Mouse (Mus musculus) embryo, embryonic 10.5 days (tissue): ENCODE measurements at regions not wholly inside any gene's neighbourhood (a gene's known extent, or its start where the extent isn't known, plus 50 kb on each side); places are given as distances from the start of the nearest gene placed in this dataset.

Experiments
- DNase-seq: peaks from one replicate; pipeline ENCODE4 v3.0.0-alpha.2; 2015; ENCODE audit warnings: low spot score

DNA sequence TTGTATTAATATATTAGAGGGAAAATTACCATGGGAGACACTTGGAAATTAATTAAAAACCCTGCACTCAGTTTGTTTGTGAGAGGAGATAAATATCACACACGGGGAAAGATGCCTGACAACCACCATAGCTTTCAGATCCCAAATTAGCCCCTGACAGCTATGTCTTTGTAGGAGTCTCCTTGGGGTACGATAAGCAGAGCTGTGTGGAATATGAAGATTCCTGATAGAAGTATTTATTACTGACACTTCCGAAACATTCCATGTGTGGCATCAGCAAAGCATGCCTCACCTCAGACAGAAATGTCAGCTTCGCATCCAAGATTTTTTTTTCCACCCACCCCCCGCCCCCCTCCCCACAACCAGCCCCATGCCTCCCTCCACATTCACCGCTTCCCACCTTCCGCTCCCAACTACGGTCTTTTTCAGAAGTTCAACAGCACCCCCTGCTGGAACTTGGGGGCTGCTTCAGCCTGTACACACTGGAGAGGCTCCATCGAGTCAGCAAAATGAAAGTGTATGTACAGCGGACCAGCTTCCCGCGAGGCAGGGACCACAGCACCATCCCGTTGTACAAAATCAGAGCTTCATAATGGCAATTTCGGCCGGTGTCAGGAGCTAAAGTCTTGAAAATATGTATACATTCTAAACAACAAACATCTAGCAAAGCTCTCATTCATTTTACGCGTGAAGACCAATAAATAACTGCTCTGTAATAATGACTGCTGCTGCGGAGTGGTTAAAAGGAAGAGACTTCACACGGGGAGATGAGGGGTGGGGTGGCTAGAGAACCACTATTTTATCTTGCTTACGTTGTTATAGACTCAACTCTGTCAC, 66.7 kb downstream of the Rwdd3 start:
- DNase-seq = peak; percentile 91

DNA sequence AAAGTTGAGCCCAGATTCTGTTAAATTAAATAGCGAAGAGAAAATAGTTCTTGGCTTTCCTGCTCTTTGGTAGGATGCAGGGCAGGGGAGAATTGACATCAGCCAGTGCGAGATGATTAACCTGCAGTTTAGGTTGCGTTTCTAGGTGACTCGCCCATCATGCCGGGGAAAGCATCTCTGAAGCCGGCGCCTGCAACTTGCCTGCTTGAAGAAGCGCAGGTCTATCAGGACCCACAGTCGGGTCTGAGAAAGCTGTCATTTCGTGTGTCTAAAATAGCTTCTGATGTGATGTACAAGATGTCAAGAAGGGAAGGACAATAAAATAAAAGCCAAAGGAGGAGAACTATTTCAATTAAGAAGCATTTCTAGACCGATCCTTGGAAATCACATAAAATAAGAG, 68.6 kb downstream of the Rwdd3 start:
- no peak for DNase-seq

DNA sequence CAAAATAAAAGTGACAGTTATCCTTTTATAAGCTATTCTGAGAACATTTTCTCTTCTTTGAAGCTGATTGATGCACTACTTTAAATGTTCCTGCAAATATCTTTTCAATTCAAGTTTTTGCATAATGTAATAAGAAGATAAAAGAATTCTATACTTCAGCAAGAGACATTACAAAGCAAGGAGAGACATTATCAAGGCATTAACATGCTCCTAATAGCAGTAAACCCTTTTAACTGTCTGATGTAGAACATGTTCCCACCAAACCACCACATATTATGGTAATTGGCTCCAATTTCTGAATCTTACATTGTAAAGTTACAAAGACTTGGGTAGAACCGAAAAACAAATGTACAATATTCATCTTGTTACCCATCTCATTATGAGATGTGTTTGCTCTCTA, 69.4 kb downstream of the Rwdd3 start:
- DNase-seq = no peak

DNA sequence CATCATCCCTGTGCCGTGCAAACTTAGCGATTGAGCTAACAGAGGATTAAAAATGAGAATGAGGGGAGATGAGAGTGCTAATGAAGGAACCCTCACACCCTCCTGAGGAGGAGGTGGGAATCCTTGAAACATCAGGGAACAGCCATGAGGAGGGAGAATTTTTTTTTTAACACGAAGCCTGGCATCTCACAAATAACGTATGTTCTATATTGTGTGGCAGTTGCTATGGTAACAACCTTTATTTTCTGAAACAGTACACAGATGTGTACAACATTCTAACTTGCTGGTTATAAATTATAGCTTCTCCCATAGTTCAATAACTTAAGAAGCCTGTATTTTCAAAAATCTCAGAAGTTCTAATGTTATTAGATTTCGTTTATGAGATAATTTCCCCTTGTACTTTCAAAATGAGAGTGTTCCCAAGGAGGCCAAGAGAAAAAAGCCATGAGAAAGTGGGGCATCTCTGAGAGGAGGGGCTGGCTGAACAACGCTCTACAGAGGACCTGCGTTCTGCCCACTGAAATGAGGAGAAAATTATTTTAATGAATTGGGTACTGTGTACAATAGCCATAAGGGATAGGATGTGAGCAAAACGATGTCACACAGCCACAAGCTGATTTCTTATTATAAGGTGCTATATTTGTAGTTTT, 71.2 kb downstream of the Rwdd3 start:
- no peak for DNase-seq

DNA sequence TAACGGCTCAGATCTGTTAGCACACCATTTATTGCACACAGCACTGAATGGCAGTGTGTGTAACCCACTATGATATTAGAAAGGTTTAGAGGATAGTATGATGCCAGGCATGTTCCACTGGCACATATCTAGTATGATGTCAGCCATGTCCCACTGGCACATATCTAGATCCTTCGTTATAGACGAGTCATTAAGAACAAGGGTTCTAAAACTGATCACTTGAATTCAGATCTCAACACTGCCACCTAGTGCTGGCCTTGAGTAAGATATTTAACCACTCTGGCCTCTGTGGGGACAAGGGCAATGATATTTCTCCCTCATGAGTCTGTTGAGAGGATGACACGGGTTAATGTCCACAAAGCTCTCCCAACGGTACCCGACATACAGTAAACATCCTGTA, 78.0 kb downstream of the Rwdd3 start:
- DNase-seq = peak; percentile 76

DNA sequence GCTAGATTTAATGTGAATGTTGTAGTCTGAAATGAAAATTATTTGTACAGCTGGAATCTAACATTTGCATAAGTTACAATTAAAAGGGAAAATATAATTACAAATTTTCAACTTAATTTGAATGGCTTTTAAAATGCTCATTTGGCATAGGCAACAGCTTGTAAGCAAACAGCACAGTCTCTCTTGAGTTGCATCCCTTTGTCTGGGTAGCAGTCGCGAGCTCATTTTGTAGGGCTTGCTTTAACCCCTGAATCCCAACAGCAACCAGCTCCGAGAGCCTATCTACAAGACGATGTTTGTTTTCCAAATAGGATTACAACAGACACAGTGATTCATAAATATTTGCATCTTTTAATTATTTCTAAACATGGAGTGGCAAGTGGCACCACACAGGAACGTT, 82.8 kb downstream of the Rwdd3 start:
- DNase-seq = no peak

DNA sequence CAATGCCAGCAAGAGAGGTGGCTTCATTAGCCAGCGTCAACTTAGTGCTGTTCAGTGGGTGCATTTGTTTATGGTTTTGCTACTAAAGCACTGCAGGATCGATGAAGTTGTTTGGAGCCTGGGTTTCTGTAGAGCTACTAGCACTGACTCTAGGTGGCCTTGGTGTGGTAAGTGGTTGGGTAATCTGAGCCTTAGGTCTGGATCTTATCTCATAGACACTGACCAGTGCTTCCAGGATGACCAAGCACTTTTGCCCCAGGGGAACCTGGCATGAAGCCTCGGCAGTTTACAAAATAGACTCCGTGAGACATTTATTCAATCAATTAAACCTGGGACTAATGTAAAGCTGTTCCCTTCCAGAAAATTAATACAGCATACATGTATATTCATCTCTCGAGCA, 102.8 kb downstream of the Rwdd3 start:
- no peak for DNase-seq

DNA sequence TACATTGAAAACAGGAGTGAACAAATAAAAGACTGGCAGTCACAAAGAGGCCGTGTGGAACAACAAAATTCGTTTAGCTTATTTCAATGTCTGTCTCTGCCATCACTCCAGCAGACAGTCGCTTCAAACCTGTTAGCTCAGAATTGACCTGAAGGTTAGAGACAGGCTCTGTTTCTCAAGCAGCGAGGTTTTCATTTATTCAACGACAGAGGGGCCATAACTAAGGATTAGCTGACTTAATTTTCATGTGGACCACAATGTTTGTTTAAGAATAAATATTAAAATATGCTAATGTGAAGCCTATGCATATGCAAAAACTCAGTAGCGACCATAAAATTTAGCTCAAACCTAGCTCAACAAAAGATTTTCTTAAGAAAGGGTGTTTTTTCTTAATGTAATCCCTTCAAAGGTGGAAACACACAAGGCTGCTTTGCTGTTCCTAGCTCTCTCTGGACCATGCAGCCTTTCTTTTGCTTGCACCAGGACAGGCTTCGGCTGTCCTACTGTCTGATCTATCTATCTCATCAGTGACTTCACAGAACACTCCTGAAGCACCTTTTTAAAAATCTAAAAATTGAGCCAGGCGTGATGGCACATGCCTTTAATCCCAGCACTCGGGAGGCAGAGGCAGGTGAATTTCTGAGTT, 135.5 kb downstream of the Rwdd3 start:
- DNase-seq = no peak

DNA sequence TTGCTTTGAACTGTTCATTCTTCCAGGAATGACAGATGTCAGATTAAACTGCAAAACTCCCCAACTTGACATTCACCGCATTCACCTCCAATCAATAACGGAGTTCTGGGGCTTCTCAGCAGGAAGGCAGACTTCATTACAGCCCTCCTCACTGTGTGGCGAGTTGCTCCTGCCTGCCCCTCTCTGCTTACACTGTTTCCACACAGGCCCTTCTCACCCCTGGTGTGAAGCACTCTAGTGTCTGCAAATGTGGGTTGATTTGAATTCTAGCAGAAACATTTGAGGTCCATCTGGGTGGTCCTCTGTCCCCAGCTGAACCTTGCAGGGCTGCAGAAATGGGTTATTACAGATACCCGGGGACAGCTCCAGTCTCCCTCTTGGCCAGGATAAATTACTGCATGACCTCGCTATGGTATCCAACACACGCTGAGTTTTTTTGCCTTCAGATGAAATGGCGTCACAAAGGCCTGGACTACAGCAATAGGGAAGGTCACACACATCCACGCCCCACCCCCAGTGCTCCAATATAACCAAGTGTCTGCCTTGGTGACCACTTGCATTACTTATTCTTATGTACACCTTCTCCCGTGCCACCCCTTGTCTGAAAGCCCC, 145.8 kb downstream of the Rwdd3 start:
- peak; percentile 17 for DNase-seq

DNA sequence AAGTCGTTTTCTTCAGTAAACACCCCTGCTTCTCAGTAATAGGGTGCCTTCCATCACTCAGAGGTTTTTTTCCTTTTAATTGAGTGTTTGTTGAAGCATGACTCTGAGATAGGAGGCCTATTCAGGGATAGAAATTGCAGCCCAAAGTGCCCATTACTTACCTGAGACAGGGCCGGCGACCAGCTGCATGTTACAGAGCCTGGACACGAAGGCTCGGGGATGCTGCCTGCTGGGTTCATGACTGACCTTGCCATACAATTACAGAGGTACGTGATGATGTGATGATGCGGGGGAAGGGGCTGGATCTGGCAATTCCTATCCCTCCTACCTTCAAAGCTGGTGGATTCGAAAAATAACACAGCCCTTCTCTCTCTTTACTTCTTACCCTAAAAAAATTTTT, 146.7 kb downstream of the Rwdd3 start:
- no peak for DNase-seq

DNA sequence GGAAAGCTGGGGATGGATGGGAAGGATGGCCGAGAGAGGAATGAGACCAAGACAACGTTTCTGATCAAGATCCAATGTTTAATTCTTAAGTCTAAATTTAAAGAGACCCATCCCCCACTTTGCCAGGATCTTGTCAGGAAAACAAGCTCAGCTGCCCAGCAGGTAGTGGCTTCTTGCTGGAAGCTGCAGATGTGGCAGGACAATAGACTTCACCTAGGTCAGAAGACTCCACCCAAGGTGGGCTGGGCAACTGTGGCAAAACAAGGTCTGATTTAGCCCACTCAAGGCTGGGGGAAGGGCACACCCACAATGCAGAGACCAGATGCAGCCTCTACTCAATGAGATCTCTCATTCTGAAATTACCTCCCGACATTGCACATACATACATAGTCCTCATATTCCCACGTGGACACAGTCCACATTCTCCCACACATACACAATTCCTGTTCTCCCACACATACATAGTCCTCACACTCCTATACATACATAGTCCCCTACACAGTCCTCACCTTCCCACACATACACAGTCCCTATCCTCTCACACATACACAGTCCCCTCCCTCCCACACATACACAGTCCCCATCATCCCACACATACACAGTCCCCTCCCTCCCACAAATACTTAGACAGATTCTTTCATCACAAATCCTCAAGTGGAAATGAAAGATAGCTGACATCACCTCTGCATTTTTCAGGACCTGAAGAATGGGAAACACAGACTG, 150.2 kb downstream of the Rwdd3 start:
- DNase-seq = no peak

DNA sequence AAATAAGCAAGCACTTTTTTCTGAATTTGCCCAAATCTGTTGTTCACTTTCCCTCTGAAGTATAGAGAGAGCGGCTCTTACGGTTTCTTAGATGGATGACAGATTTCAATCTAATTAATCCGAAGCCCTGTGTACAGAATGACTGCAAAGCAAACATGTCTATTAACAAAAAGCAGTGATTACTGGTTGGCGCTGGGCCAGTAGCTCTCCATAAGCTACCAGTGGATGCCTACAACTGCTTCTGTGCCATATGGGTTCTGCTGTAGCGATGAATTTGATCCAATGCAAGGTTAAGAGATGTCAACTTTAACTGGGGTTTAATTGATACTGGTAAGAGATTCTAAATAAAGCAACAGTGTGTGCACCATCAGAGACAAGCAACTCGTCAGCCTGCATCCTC, 162.3 kb downstream of the Rwdd3 start:
- no peak for DNase-seq

DNA sequence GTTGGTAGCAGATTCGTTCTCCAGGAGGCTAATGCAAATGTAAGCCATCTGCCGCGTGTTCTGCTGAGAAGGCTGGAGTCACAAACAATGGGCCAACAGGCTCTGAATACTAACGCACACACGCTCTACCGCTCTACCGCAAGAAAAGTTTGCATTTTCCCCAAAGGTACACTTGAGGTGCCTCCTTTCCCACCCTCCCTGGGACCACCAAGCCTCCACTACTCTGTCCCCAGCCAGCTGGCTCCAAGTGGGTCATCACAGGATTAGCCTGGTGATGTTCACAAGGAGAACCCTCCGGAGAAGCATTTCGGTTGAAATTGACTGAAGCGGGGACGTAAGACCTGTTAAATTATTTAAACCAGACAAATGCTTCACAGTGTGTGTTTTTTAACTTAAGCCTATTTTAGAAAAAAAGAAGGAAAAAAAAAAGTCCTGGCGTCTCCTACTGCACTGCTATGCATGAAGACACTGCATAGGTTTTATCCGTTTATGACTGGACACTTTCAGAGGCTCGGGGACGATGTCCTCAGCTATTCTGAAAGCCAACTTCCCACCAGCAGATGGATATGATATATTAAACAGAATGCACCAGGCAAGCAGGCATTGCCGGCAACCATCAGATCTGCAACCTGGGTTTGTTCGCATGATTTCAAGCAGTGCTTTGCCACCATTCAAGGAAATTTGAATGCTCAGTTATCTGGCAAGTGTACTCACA, 187.8 kb downstream of the Rwdd3 start:
- peak; percentile 50 for DNase-seq

DNA sequence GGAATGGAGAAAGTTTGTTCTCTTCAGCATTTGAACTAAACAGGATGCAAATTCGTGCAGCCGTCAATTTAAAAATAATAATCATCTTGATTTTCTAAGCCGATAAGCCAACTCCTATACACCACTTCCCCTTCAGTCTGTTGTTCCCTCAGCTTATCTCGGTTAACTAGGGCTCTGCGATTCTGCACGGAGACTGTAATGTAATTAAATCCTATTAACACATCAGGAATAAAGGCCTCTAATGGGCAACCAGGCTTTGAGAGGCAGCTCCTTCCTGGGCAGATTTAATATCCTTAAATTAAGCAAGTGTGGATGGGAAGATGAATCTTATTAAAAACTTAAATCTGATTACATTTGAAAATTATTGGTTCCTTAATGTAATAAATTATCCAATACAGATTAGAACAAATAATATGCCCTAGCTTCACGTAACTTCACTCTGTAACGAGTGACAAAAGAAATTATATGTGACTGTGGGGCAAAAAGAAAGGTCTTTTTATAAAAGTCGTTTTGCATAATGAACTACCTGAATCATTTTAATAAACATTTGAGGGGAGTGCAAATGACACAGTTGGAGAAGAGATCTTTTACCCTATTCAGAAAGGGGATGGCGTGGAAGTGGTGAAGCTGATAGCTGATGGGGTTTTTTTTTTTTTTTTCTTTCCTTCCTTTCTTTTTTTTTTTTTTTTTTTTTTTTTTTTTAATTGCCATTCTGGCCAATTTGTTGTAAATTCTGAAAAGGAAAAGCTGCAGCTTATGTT, 188.5 kb downstream of the Rwdd3 start:
- DNase-seq = peak; percentile 11

DNA sequence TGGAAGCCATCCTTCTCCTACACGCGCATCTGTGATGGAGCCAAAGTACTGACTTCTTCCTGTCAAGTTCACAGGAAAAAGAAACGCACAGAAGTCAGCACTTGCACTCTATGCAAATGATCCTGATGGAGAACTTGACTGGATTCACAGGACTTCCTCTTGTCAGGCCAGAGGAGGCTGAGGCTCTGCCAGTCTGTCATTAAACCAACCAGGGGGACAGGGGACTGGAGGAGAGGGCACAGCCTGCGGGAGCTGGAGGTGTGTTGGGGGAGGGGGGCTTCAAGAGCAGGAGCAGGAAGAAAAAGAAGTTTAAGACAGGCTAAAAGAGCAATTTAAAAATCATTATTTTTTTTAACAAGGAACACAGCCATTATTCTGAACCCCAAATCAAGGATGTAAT, 189.3 kb downstream of the Rwdd3 start:
- peak; percentile 22 for DNase-seq

DNA sequence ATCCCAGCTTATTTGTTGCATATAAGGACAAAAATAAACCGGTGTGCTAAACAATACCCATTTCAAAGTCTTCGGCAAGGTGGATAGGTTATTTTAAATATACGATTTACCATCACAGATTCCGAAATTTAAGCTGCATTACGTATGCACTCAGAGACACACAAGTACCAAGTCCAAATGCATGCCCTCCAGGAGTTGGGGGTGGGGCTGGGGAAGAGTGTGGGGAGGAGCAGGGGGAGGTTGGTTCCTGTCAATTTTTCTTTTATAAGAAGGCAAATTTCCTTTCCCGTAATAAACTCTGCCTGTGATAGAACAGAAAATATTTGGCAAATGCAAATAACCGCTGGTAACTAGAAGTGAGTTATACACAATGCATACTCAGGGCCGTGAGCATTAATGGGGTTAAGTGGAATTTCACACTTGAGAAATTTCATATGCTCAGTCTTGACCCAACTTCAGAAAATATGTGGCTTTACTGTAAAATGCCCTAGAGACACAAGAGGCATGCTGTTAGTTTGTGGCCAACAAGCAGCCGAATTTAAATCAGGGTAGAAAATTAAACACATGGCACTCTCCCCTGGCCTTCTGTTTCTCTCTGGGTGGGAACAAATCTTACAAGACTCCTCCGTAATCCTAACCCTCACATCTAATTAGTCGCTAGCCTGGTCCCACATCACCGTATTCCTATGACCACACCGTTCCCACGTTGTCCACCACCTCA, 200.6 kb downstream of the Rwdd3 start:
- no peak for DNase-seq

DNA sequence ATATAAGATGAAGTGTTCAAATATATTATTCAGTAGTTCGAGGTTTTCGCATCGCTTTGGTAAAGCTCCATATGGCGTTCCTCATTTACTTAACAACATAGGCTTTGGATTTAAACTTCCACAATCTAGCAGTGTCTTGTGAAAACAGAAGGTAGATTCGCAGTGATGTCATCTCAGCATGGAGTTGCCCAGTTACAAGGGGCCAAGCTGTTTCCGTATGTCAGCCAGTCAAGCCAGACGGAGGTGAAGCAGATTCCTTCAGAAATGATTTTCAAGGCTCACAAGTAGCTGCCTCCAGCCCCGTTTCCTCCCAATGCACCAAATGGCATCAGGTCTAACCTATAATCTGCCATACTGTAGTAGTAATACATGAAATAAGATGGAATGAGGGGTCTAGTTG, 224.6 kb downstream of the Rwdd3 start:
- DNase-seq = no peak

DNA sequence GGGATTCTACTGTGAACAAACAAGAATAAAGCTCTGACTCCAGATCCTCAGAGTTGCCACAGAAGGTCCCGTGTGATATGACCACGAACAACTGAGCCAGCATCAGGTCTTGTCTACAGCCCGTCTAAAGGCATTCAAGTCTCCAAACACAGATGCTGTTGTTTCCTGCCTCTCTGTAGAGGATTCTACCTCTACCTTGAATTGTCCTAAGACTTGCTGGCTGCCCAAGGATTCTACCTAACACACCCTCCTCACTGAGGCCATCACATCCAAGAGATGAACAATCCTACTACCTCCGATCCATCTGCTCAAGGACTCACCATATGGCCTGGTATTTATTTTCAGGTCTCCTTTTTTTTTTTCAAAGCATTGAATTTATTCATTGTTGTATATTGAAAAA, 237.1 kb downstream of the Rwdd3 start:
- DNase-seq = no peak

DNA sequence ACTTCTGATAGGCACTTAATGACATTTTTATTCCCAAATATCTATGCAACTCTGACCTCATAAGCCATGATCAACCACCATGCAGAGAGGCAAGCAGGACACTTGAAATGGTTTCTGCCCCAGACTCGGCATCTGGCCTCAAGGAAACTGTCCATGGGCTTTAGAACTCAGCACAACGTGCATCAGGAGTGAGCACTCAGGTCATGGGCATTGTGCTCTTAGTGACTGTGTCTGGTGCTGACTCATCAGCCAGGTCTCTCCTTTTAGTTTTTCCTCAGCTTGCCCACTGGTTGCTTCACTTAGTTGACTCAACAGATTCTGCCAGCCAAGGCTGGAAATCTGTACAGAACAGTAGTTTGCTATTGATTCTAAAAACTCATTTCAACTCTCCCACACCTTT, 251.1 kb downstream of the Rwdd3 start:
- no peak for DNase-seq

DNA sequence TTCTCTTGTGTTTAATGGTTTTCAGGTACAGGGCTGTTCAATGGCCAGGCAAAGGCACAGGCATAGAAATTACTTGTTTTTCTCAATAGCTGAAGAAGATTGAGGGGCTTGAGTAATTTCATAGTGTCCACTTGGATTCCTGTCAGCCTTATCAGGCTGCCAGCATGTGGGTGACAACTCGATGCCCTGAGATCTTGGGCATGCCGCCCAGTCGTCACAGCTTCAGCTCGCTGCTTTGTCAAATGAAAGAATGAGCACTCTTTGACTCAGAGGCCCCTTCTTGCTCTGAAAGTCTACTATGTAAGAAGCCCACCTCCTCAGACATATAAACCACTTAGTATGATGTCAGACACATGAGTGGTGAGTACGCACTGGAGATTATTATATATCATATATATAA, 272.6 kb downstream of the Rwdd3 start:
- no peak for DNase-seq
